Mouse (Mus musculus) layer of hippocampus, adult 2 months (tissue): ENCODE results near the gene Cox10. TPM values are rescaled to one million over a fixed set of nuclear protein-coding genes. Genes with fewer than 3 reads are reported as not detected.

Experiments
- DNase-seq, 2 experiments: peaks; one replicate each; pipeline ENCODE4 v3.0.0; 2022; ENCODE audit warnings: low spot score in 2 of 2
- H3K27ac ChIP-seq: fragments of 200-600 bp; 2 replicates; pipeline ENCODE4 v1.8.1; 2022
- H3K4me3 ChIP-seq: fragments of 200-600 bp; 2 replicates; pipeline ENCODE4 v1.8.1; 2022; ENCODE audit warnings: mild to moderate bottlenecking
- CTCF ChIP-seq: fragments of 200-600 bp; conservative IDR thresholded peaks from 2 replicates; pipeline ENCODE4 v1.8.1; 2022; ENCODE audit warnings: antibody characterized with exemption, mild to moderate bottlenecking, moderate library complexity
- total RNA-seq, 2 experiments: library from RNA; stranded (reverse); gene quantifications; 2 replicates each; pipeline ENCODE4 v1.2.3; 2021

Gene Cox10
- total RNA-seq, 2 experiments from 2014 or later = 23.3 to 24.5 TPM

DNA sequence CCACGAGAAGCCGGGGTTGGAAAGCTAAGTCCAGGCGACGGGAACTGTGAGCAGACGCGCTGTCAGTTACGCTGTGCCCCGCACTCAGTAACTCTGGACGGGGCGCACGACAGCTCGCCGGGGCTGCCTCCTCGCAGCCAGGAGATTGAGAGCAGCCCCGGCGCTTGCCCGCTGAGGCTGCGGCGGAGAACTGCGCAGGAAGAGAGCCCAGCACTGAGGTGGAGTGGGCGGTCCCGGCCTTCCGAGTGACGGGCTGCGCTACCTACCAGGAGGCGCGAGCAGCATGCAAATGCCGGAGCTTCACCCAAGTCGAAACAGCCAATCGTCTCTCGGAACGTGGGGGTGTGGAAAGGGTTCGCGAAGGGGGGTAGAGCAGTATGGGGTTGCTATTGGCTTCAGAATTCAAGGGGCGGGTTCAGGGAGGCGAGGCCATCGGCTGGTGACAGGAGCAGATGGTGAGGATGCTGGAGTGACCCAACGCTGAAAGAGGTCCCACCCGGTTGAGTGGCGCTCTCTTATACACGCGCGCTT is 157.1 kb downstream of the Cox10 start, which contains the start of gene Hs3st3b1:
Gene Hs3st3b1, minus strand, starts transcription at position 200 of the 531 bp plus-strand sequence.
- no peak within 1 kb of the TSS for H3K27ac ChIP-seq
- no peak for TF ChIP-seq CTCF

DNA sequence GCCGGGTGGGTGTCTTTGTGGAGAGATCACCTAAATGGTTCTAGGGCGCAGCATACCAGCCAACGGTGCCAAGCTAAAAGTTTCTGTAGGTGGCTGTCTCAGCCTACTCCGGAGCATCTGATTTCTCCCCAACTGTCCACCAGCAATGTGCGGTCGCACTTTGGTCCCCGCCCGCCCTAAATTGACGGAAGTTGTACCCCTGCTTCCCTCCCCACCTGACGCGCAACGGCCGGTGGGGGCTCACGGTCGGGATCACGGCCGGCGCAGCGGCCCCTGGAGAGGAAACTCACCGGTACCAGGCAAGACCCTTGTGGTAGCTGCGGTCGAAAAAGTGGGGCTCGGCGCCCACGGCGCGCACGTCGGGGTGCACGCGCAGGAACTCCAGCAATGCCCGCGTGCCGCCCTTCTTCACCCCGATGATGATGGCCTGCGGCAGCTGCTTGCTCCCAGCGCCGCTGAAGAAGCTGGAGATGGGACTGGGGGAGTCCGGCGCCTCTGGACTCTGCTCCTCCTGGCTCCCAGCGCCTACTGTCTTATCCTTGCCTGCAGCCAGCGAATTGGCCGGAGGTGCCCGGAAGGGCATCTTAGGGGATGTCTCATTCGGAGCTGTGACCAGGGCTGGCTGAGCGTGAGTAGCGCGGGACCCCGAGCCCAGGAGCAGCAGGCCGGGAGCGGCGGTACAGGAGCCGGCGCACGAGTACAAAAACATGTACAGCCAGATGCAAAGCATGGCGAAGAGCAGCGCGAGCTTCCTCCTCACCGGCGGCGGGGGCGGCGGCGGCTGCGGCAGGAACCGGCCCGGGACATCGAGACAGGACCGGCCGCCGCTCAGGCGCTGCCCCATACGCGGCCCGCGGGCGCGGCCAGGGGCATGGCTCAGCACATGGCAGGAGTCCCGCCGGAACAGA is 158.0 kb downstream of the Cox10 start:
- TF ChIP-seq CTCF = no peak
- DNase-seq = no peak
- Histone ChIP-seq H3K27ac (no peak overlapping the region), H3K4me3 (peak overlapping the region; percentile 45)

More for the DNA sequence above, 157.1 kb downstream of the Cox10 start, which contains the start of gene Hs3st3b1:
- H3K4me3 ChIP-seq = peak within 1 kb of the TSS; percentile 45
- DNase-seq = peak; percentile 58 to 75

DNA sequence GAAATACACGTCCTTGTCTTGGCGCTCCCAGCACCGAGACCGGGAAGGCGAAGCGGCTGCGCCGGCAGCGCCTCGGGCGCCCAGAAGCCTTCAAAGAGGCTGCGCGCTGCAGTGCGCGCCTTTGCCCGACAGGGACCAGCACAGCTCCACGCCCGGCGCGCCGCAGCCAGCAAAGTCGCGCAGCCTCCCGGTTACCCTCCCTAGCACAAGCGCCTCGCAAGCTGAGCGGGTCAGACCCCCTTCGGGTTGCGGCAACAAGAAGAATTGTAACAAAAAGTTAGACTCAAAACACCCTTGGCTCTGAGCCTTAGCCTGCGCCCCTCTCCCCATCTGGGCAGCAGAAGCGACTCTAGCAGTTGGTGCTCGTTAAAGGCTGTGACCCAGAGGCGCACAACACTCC is 158.7 kb downstream of the Cox10 start:
- peak; percentile 95 for TF ChIP-seq CTCF
- DNase-seq = peak; percentile 55 to 61
- H3K27ac ChIP-seq = no peak overlapping the region
- peak overlapping the region; percentile 45 for H3K4me3 ChIP-seq

DNA sequence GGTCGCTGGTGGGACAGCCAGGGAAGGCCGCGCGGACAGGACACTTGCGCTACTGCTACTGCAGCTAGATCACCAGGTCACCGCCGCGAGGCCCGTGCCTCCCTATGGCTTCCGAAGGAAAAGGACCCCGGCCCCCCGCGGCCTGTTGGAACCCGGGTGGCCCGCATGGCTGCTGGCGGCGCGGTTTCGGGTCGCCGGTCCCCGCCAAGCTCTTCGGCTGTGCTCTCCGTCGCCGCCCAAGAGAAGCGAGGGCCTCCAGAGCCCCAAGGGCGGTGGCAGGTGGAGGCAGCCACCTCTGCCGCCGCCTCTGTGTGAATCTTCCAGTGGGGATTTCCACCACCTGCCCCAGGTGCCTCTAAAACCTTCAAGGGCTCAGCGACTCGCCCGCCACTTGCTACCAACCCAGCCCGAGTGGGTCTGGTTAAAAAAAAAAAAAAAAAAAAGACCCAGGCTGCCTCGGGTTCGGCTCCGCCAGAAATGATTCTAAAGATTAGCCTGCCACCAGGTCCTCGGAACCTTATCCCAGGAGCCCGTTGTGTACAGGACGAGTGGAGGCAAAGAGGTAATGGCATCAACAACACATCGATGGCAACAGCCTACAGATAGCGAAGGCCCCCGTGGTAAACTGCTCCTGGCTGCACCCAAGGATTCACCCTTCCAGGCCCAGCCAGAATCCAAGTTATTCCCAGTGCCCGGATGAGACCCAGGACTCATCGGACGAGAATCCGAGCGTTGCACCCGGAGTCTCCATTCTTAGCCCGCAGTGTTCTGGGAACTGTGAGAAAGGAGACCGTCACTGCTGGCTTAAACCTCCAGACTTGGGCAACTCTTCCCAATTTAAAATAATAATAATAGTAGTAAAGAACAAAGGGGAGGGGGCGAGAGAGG is 159.8 kb downstream of the Cox10 start:
- no peak overlapping the region for H3K27ac ChIP-seq
- TF ChIP-seq CTCF = no peak
- H3K4me3 ChIP-seq = no peak overlapping the region
- DNase-seq = no peak

DNA sequence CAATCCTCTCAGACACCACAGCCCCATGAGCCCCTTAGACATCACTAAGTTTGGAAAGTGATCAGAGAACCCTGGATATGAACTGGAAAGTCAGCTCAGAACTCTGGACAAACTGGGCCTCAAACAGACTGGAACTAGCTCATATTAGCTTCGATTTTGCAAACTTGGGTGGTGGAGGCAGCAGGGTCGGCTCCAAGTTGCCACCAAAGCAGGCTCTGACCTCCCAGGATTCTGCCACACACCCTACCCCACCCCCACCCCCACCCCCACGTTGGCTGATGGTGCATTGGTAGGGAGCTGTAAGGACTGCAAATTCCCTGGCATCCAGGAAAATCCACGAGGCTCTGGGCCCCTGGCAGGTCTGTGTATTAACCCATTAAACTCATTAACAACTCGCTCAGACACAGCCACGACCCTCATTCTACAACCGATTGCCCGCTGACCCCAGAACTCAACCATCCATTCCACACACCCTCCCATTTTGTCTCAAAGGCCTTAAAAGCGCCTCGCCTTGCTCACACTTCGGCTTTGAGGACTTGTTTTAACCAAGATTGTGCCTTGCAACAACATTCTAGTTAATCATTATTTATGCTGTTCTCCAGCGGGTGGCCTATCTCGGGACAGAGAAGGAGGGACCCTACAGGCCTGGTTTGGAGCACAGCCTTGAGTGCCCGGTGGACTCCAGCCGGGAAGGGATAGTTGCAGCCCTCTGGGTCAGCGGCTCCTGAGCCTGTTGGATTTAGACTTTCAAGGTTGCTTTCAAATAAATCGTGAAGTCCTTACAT is 160.8 kb downstream of the Cox10 start:
- Histone ChIP-seq H3K27ac (no peak overlapping the region), H3K4me3 (no peak overlapping the region)
- no peak for TF ChIP-seq CTCF
- DNase-seq = no peak

DNA sequence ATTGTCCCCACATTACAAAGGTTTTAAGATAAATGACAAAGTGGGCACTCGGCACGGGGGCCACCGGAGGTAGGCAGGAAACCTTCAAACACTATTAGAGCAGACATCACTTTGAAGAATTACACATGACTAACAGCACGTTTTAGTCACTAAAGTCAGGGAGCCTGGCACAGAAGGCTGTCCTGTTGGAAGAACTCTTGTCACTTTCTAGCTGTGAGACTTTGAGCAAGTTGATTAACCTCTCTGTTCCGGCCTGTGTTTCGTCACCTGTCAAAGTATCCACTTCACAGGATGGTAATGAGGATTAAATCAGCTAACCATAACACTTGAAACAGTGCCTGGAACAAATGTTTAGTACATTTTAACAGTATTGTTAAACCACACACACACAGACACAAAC is 161.7 kb downstream of the Cox10 start:
- no peak for DNase-seq
- TF ChIP-seq CTCF = no peak
- H3K27ac ChIP-seq = no peak overlapping the region
- H3K4me3 ChIP-seq = no peak overlapping the region

DNA sequence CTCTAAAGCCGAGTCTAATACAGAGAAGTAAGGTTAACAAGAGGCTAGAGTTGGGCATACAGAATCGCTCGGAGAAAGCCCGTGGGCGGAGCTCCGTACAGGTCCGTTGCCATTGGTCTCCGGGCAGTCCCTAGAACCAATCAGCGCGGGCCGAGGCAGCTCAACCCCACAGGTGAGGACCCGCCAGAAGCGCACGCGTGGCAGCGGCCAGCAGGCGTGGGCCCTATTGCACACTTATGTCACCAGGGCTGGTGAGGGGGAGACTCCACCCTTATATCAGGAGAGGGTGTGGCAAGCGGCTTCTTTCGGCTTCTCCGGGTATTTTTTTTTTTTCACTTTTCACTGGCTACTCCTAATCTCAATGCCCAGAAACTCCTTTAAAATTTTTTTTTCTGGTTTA is 164.9 kb downstream of the Cox10 start:
- H3K4me3 ChIP-seq = peak overlapping the region; percentile 31
- H3K27ac ChIP-seq = no peak overlapping the region
- peak; percentile 29 to 32 for DNase-seq
- TF ChIP-seq CTCF = no peak

DNA sequence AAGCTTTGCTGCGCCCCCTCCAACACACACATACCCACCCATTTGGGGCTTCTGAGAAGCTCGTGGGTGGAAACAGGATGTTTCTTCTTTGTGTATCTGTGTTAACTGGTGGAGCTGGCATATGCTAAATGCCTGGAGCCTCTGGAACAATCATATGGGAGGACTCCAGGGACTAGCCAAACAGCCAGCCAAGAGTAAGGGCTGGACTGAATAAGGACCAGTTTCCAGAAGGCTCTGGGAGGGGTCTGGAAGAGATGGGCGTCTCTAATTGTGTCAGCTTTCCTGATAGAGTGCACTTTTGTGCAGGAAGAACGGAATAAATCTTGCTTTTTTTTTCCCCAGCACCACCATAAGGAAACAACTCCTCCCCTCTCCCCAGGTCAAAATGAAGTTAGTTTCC is 165.3 kb downstream of the Cox10 start:
- Histone ChIP-seq H3K27ac (no peak overlapping the region), H3K4me3 (peak overlapping the region; percentile 31)
- no peak for TF ChIP-seq CTCF
- DNase-seq = no peak

Other genes with a start within 250 kb of the Cox10 start
- gene Hs3st3b1, start 157.2 kb downstream of the Cox10 start, total RNA-seq = under 1 TPM; 0.26 to 0.37 TPM